Mouse (Mus musculus) neural tube, embryonic 15.5 days (tissue): Measurements from ENCODE around the gene Gstcd. TPM values are rescaled to one million over a fixed set of nuclear protein-coding genes. Genes with fewer than 3 reads are reported as not detected.

Experiments used
- ATAC-seq: fragments of 200-750 bp; cut with Nextera tagmentation; 2 replicates; pipeline ENCODE4 v1.8.0; 2017; ENCODE audit warnings: mild to moderate bottlenecking, moderate TSS enrichment, moderate library complexity; ENCODE audit not compliant: low FRiP score
- H3K27ac ChIP-seq: fragments of 300-500 bp; sonication (generic); replicated peaks from 2 replicates; pipeline ENCODE4 v1.5.1; 2015; ENCODE audit warnings: mild to moderate bottlenecking, inconsistent platforms
- H3K27me3 ChIP-seq: fragments of 300-500 bp; sonication (generic); replicated peaks from 2 replicates; pipeline ENCODE4 v1.6.1; 2015; ENCODE audit warnings: inconsistent platforms
- H3K36me3 ChIP-seq: fragments of 300-500 bp; sonication (generic); 2 replicates; pipeline ENCODE4 v1.6.1; 2015; ENCODE audit warnings: inconsistent platforms
- H3K4me1 ChIP-seq: fragments of 300-500 bp; sonication (generic); 2 replicates; pipeline ENCODE4 v1.6.1; 2015; ENCODE audit warnings: inconsistent platforms
- H3K4me2 ChIP-seq: fragments of 300-500 bp; sonication (generic); 2 replicates; pipeline ENCODE4 v1.6.1; 2015; ENCODE audit warnings: inconsistent platforms, mild to moderate bottlenecking, moderate library complexity
- H3K4me3 ChIP-seq: fragments of 300-500 bp; sonication (generic); replicated peaks from 2 replicates; pipeline ENCODE4 v1.5.1; 2015; ENCODE audit warnings: mild to moderate bottlenecking, inconsistent platforms
- H3K9ac ChIP-seq: fragments of 300-500 bp; sonication (generic); replicated peaks from 2 replicates; pipeline ENCODE4 v1.6.1; 2015; ENCODE audit warnings: mild to moderate bottlenecking, inconsistent platforms
- H3K9me3 ChIP-seq: fragments of 300-500 bp; sonication (generic); replicated peaks from 2 replicates; pipeline ENCODE4 v1.6.1; 2016; ENCODE audit warnings: inconsistent platforms
- WGBS: fragments of 180-500 bp; shearing (Covaris S2); methylation state at CpG from one replicate; pipeline ENCODE4 v1.1.7; 2015; ENCODE audit warnings: mixed read lengths; 5-methylcytosine and 5-hydroxymethylcytosine counted together
- polyA plus RNA-seq: library from polyadenylated mRNA; unstranded; fragments of >200 nt; fragmentation: Nextera tagmentation; extraction: Ambion mirVana; gene quantifications from 2 replicates; pipeline ENCODE4 v1.2.1, GENCODE M21; 2015

The Gstcd gene
- polyA plus RNA-seq, 1 experiment from 2014 or later: 2.9 TPM

GRCm38 (mm10) chr3:133007250-133007649 is 84.6 kb downstream of the Gstcd start:
- Histone ChIP-seq H3K27me3 (no peaks in the 10 kb centered on the region), H3K9me3 (no peaks in the 10 kb centered on the region), H3K4me2 (no peak overlapping the region), H3K4me1 (no peaks in the 10 kb centered on the region), H3K4me3 (no peak overlapping the region), H3K36me3 (peaks cover 3% of the 10 kb centered on the region; the same call in 1 of the 2 replicates), H3K9ac (no peak overlapping the region), H3K27ac (no peak overlapping the region)
- no peak for ATAC-seq
- whole genome bisulfite sequencing: 87% methylated on average over 4 of the region's 4 CpGs

GRCm38 (mm10) chr3:132996299-132996698 is 95.5 kb downstream of the Gstcd start:
- Histone ChIP-seq H3K9me3 (no peaks in the 10 kb centered on the region), H3K27me3 (no peaks in the 10 kb centered on the region), H3K9ac (no peak overlapping the region), H3K4me3 (no peak overlapping the region), H3K4me2 (no peak overlapping the region), H3K36me3 (no peaks in the 10 kb centered on the region), H3K4me1 (no peaks in the 10 kb centered on the region), H3K27ac (no peak overlapping the region)
- WGBS: 81% methylated on average over 9 of the region's 9 CpGs
- no peak for ATAC-seq

- Histone ChIP-seq H3K4me1 (no peaks in the 10 kb centered on the region), H3K9me3 (no peaks in the 10 kb centered on the region), H3K27me3 (no peaks in the 10 kb centered on the region), H3K4me2 (no peak overlapping the region), H3K4me3 (no peak overlapping the region), H3K27ac (no peak overlapping the region), H3K36me3 (no peaks in the 10 kb centered on the region), H3K9ac (no peak overlapping the region)
- 95% methylated on average over 3 of the region's 3 CpGs for WGBS
- no peak for ATAC-seq
Measured at GRCm38 (mm10) chr3:132995904-132996267, 95.9 kb downstream of the Gstcd start.

- H3K4me1 ChIP-seq: no peaks in the 10 kb centered on the region
- no peak overlapping the region for H3K27ac ChIP-seq
- no peaks in the 10 kb centered on the region for H3K36me3 ChIP-seq
- no peak overlapping the region for H3K9ac ChIP-seq
- H3K4me2 ChIP-seq: no peak overlapping the region
- H3K9me3 ChIP-seq: no peaks in the 10 kb centered on the region
- H3K27me3 ChIP-seq: no peaks in the 10 kb centered on the region
- 90% methylated on average over 7 of the region's 7 CpGs for WGBS
- no peak overlapping the region for H3K4me3 ChIP-seq
- ATAC-seq: no peak
Measured at GRCm38 (mm10) chr3:132995172-132995903, 96.5 kb downstream of the Gstcd start.

- H3K27me3 ChIP-seq: no peaks in the 10 kb centered on the region
- peaks cover 4% of the 10 kb centered on the region; the same call in 1 of the 2 replicates for H3K4me1 ChIP-seq
- no peak overlapping the region for H3K9ac ChIP-seq
- H3K4me3 ChIP-seq: no peak overlapping the region
- no peak overlapping the region for H3K4me2 ChIP-seq
- H3K36me3 ChIP-seq: no peaks in the 10 kb centered on the region
- no peak for ATAC-seq
- WGBS: 80% methylated on average over 5 of the region's 5 CpGs
- no peak overlapping the region for H3K27ac ChIP-seq
- no peaks in the 10 kb centered on the region for H3K9me3 ChIP-seq
Measured at GRCm38 (mm10) chr3:132986188-132986587, 105.6 kb downstream of the Gstcd start.

- H3K4me3 ChIP-seq: no peak overlapping the region
- no peaks in the 10 kb centered on the region for H3K27me3 ChIP-seq
- H3K9me3 ChIP-seq: no peaks in the 10 kb centered on the region
- no peak for ATAC-seq
- no peak overlapping the region for H3K4me2 ChIP-seq
- H3K27ac ChIP-seq: no peak overlapping the region
- H3K9ac ChIP-seq: no peak overlapping the region
- 57% methylated on average over 4 of the region's 4 CpGs for WGBS
- H3K36me3 ChIP-seq: no peaks in the 10 kb centered on the region
- peaks cover 4% of the 10 kb centered on the region; the same call in 1 of the 2 replicates for H3K4me1 ChIP-seq
Measured at GRCm38 (mm10) chr3:132983845-132984485, 107.9 kb downstream of the Gstcd start.

- H3K9ac ChIP-seq: no peak overlapping the region
- no peaks in the 10 kb centered on the region for H3K9me3 ChIP-seq
- peaks cover 4% of the 10 kb centered on the region; the same call in 1 of the 2 replicates for H3K4me1 ChIP-seq
- H3K4me3 ChIP-seq: no peak overlapping the region
- 86% methylated on average over 2 of the region's 2 CpGs for WGBS
- H3K27ac ChIP-seq: no peak overlapping the region
- H3K4me2 ChIP-seq: no peak overlapping the region
- H3K27me3 ChIP-seq: no peaks in the 10 kb centered on the region
- no peaks in the 10 kb centered on the region for H3K36me3 ChIP-seq
- ATAC-seq: no peak
Measured at GRCm38 (mm10) chr3:132981968-132982367, 109.9 kb downstream of the Gstcd start.

GRCm38 (mm10) chr3:132979781-132980461 is 111.9 kb downstream of the Gstcd start:
- Histone ChIP-seq H3K36me3 (no peaks in the 10 kb centered on the region), H3K27me3 (no peaks in the 10 kb centered on the region), H3K4me2 (no peak overlapping the region), H3K27ac (no peak overlapping the region), H3K9ac (no peak overlapping the region), H3K4me3 (no peak overlapping the region), H3K9me3 (no peaks in the 10 kb centered on the region), H3K4me1 (peaks cover 4% of the 10 kb centered on the region; the same call in 1 of the 2 replicates)
- 95% methylated on average over 12 of the region's 12 CpGs for WGBS
- ATAC-seq: no peak

GRCm38 (mm10) chr3:132966255-132966654 is 125.6 kb downstream of the Gstcd start:
- Histone ChIP-seq H3K4me2 (no peak overlapping the region), H3K27ac (no peak overlapping the region), H3K4me1 (no peaks in the 10 kb centered on the region), H3K9ac (no peak overlapping the region), H3K9me3 (no peaks in the 10 kb centered on the region), H3K27me3 (no peaks in the 10 kb centered on the region), H3K4me3 (no peak overlapping the region), H3K36me3 (no peaks in the 10 kb centered on the region)
- ATAC-seq: no peak
- WGBS: 81% methylated on average over 5 of the region's 5 CpGs

GRCm38 (mm10) chr3:132964715-132965507 is 126.9 kb downstream of the Gstcd start:
- H3K27ac ChIP-seq: no peak overlapping the region
- H3K36me3 ChIP-seq: no peaks in the 10 kb centered on the region
- WGBS: 74% methylated on average over 9 of the region's 9 CpGs
- no peak overlapping the region for H3K4me3 ChIP-seq
- no peaks in the 10 kb centered on the region for H3K27me3 ChIP-seq
- H3K4me1 ChIP-seq: no peaks in the 10 kb centered on the region
- no peak overlapping the region for H3K9ac ChIP-seq
- no peaks in the 10 kb centered on the region for H3K9me3 ChIP-seq
- H3K4me2 ChIP-seq: no peak overlapping the region
- ATAC-seq: no peak

GRCm38 (mm10) chr3:132962631-132963361 is 129.0 kb downstream of the Gstcd start:
- no peaks in the 10 kb centered on the region for H3K9me3 ChIP-seq
- ATAC-seq: no peak
- H3K36me3 ChIP-seq: no peaks in the 10 kb centered on the region
- 91% methylated on average over 7 of the region's 7 CpGs for WGBS
- H3K4me1 ChIP-seq: no peaks in the 10 kb centered on the region
- H3K4me3 ChIP-seq: no peak overlapping the region
- no peak overlapping the region for H3K27ac ChIP-seq
- no peaks in the 10 kb centered on the region for H3K27me3 ChIP-seq
- no peak overlapping the region for H3K9ac ChIP-seq
- H3K4me2 ChIP-seq: no peak overlapping the region
